Mouse (Mus musculus) liver, adult (tissue): ENCODE measurements around the gene Pomt2.

Experiments used
- GATA4 ChIP-seq: IDR thresholded peaks from 2 replicates; pipeline ENCODE4 v1.6.1; 2014; ENCODE audit warnings: mild to moderate bottlenecking, low read length; ENCODE audit not compliant: insufficient replicate concordance

The Pomt2 gene

DNA sequence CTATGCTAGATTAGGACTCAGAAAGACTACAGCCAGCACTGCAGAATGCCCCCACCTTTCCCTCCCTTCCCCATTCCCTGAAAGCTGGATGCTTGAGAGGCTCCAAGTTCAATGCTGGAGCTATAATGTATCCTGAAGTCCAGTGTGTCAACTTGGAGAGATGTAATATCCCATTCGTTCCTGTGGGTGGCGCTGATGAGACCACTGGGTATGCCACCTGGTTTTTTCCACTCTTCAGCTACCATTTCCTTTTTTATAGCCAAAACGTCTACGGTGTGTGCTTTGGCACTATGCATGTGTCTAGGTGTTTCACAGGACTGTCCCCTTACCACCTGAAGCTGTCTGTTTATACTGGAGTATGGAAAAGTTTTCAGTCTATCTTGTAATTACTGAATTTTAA is 59.4 kb downstream of the Pomt2 start:
- TF ChIP-seq GATA4: no peak

DNA sequence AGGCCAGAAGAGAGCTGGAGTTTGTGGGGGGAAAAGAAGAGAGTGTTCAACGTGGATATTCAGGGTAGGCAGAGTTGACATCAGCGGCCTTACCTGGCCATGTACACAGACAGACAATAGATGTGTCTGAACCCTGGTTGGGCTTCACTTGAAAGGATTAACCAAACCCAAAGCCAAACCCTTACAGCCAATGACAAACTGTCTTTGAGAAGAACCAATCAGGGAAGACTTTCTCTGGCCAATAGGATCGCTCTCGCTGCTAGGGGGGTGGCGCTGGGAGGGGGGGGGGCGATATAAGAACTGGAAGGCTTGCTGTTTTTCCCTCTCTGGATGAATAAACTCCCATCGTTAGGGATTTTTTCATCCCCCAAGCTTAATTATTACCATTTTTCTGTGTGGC is 60.5 kb downstream of the Pomt2 start:
- TF ChIP-seq GATA4: no peak

DNA sequence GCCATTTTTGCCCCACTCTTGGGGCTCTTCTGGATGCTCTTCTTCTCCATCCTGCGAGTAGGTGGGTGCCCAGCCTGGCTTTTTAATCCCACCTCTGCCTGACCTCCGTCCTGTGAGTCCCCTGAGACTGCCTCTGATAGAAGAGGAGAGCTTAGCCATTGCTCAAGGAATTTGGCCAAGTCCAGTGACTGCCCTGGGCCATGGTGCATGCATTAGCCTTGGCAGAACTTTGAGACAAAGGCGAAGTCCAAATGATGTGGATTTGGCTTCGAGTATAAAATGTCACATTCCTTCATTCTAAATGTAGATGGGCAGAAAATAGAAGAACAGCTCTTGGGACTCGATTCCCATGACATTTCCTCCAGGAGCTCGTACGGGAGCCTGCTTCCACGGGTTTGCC is 65.0 kb downstream of the Pomt2 start:
- no peak for TF ChIP-seq GATA4

DNA sequence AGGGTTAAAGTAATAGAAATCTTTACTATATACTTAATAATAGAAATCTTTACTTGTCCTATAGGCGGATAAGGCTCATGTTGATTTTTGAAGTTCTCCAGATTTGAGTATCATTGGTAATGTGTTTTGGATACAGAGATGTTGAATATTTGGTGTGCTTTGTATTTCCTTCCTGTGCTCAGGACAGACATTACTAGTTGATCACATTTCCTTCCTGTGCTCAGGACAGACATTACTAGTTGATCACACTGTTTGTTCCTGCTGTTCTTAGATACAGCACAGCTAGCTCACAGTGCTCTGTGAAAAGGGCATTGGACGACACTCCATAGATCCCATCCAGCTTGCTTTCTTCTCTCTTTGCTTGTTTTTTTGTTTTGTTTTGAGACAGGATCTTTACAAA is 71.2 kb downstream of the Pomt2 start:
- no peak for TF ChIP-seq GATA4

DNA sequence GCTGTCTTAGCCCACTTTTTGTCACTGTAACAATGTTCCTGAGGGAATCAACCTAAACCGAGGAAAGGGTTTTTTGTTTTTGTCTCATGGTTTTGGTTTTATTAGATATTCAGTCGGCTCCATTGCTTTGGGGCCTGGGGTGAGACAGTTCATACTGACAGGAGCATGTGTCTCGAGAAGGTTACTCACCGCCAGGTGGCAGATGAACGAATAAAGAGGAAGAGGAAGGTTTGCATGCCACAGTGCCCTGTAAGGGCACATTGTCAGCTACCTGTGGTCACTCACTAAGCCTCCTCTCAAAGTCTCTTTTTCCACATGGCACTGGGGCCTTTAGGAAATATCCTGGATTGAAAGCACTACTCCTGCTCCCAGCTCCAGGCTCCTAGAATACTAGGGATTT is 77.2 kb downstream of the Pomt2 start:
- TF ChIP-seq GATA4: no peak

DNA sequence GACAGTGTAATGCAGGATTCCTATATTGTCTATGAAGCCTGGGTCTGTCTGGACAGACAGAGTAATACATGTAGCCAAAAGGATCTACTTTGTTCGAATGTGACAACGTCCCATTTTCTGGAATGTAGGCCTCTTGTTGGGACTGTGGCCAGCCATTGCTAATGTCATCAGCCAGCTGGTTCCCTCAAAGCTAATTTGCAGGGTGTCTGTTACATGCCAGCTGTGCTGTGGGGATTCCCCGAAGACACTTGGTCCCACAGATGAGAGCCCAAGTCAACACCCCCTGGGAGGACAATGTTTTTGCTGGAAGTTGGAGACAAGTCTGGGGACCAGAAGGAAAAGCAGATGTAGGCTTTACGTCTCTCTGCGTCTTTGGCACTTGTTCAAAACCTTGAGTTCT is 81.3 kb downstream of the Pomt2 start:
- TF ChIP-seq GATA4: no peak

DNA sequence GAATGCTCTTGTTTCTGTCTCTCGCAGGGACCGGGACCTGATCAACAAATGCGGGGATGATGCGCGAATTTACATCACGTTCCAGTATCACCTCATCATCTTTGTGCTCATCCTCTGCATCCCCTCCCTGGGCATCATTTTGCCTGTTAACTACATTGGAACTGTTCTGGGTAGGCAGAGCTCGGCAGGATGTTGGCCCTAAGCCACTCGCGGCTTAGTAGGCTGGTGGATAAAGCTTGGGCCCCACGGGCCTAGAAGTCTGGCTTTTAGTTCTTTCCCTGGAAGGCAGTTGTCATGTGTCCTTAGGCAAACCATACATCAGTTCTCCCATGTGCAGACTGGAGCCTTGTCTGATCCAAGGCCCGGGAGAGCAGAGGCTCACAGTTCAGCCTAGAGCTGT is 82.3 kb downstream of the Pomt2 start:
- TF ChIP-seq GATA4: no peak

DNA sequence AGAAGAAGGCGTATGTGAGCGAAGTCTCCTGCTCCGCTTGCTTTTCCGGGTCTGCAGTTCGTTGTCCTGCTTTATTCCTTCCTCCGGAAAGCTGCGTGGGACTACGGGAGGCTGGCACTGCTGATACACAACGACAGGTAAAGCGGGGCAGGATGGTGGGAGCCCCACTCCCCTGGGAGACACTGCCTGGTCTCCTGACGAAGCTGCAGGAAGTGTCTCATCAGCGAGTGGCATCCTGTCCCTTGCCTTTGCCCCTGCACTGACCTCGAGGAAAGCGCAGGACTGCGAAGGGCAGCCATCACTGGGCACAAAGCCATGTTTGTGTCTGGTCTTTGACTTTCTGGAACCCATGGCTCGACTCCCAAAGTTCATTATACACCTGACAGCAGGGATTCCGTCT is 90.7 kb downstream of the Pomt2 start:
- no peak for TF ChIP-seq GATA4
